Mouse (Mus musculus): ENCODE results near the gene Gm49661. TPM values are rescaled to one million over a fixed set of nuclear protein-coding genes. Genes with fewer than 3 reads are reported as not detected.

The Gm49661 gene
- polyA plus RNA-seq, 1 experiment from 2014 or later = not detected

DNA sequence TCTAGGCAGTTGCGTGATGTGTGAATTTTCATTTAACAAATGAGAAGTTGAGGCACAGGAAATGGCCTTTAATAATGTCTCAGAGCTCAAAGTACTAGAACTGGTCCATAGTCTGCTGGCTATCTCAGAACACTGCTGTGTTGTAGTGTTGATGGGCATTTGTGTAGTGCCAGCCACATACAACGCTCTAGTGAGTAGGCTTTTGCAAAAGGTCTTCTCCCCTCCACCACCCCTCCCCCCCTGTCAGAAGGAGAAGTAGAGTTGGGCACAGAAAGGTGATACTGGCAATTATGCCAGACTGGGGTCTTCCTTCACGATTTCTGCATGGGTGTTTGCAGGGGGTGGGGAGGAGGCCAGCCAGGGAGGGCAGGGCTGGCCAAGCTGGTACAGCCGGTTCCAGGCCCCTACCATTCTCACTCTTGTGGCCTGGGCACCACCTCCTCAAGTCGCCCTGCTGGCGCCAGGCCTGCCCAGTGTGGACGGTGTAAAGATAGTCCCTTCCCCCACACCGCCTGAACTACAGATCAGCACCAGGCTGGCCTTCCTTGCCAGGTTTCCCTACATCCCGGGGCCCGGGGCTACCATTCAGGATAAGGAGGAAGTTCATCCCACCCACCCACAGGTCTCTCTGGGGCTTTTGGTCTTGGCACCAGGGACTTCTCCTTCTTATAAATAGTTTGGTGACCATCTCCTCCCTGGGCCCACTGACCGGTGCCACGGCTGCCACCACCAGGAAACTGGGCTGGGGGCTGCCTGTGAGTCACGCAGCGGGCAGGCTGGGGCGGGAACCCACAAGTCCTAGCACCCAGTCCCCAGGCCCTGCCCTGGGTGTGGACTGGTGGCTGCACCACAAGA, 12.6 kb upstream of the Gm49661 start:
- Histone ChIP-seq H3K27ac (replicated peaks) (peak overlapping the region; percentile 98), H3K4me2 (replicated peaks; ENCODE audit: low read depth) (peak overlapping the region; percentile 20), H3K36me3 (ENCODE audit: control insufficient read depth, insufficient read depth, low read length) (no peaks in the 10 kb centered on the region), H3K27me3 (ENCODE audit: control insufficient read depth, insufficient read depth, low read length) (no peaks in the 10 kb centered on the region), H3K9me3 (ENCODE audit: control insufficient read depth, low read length) (no peaks in the 10 kb centered on the region), H3K4me3 (ENCODE audit: low read depth, low read length) (no peak overlapping the region), H3K9ac (ENCODE audit: low read length) (peak overlapping the region; percentile 18; the same call in 1 of the 2 replicates), H3K4me1 (replicated peaks; ENCODE audit: control insufficient read depth, insufficient read depth) (peaks cover 33% of the 10 kb centered on the region)
- 47% methylated on average over 15 of the region's 15 CpGs for WGBS
- TF ChIP-seq EP300 (optimal IDR thresholded peaks at IDR 0.05) = no peak
- TF ChIP-seq CTCF (IDR thresholded peaks at IDR 0.05; ENCODE audit: low read depth) = no peak
- no peak for ATAC-seq (ENCODE audit: low FRiP score, low TSS enrichment)
- DNase-seq (ENCODE audit: low spot score) = peak; percentile 77

DNA sequence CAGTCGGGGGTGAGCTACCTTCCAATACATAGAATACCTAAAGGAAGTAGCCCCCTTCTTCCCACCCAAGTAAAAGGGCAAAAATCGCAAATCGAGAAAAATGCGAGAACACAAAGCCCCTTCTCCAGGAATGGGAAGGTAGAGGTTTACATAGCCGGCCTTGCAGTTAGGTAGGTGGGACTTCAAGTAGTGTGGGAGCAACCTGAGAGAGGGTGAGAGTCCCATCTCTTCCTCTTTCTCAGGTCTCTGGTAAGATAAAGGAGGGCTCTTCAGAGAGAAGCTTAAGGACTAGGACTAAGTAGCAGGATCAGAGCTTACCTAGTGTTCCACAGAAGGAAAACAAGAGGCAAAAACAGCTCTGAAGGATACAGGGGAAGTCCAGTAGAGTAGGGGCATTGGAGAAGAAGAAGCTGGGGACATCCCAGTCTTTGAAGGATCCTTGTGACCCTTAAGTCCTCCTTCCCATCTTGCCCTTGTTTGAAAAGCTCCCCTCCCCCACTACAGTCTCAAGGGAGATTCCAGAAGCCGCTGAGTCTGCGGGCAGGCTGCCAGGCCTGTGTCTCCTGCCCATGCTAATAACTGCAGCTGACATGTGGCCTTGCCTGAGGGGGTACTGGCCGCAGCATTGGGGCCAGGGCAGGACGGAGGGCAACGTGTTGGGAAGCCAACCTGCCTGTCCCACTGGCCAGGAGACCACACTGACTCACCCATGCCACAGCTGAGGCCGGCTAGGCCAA, 11.6 kb upstream of the Gm49661 start:
- peak overlapping the region; percentile 96 for H3K4me2 ChIP-seq (replicated peaks; ENCODE audit: low read depth)
- WGBS = 26% methylated on average over 11 of the region's 11 CpGs
- no peaks in the 10 kb centered on the region for H3K9me3 ChIP-seq (ENCODE audit: control insufficient read depth, low read length)
- peak overlapping the region; percentile 80; the same call in 1 of the 2 replicates for H3K4me3 ChIP-seq (ENCODE audit: low read depth, low read length)
- peak overlapping the region; percentile 66 for H3K9ac ChIP-seq (ENCODE audit: low read length)
- peak overlapping the region; percentile 98 for H3K27ac ChIP-seq (replicated peaks)
- peak; percentile 83 for DNase-seq (ENCODE audit: low spot score)
- no peak for TF ChIP-seq EP300 (optimal IDR thresholded peaks at IDR 0.05)
- no peak for TF ChIP-seq CTCF (IDR thresholded peaks at IDR 0.05; ENCODE audit: low read depth)
- no peak for ATAC-seq (ENCODE audit: low FRiP score, low TSS enrichment)
- no peaks in the 10 kb centered on the region for H3K36me3 ChIP-seq (ENCODE audit: control insufficient read depth, insufficient read depth, low read length)
- H3K4me1 ChIP-seq (replicated peaks; ENCODE audit: control insufficient read depth, insufficient read depth) = peaks cover 33% of the 10 kb centered on the region
- no peaks in the 10 kb centered on the region for H3K27me3 ChIP-seq (ENCODE audit: control insufficient read depth, insufficient read depth, low read length)

DNA sequence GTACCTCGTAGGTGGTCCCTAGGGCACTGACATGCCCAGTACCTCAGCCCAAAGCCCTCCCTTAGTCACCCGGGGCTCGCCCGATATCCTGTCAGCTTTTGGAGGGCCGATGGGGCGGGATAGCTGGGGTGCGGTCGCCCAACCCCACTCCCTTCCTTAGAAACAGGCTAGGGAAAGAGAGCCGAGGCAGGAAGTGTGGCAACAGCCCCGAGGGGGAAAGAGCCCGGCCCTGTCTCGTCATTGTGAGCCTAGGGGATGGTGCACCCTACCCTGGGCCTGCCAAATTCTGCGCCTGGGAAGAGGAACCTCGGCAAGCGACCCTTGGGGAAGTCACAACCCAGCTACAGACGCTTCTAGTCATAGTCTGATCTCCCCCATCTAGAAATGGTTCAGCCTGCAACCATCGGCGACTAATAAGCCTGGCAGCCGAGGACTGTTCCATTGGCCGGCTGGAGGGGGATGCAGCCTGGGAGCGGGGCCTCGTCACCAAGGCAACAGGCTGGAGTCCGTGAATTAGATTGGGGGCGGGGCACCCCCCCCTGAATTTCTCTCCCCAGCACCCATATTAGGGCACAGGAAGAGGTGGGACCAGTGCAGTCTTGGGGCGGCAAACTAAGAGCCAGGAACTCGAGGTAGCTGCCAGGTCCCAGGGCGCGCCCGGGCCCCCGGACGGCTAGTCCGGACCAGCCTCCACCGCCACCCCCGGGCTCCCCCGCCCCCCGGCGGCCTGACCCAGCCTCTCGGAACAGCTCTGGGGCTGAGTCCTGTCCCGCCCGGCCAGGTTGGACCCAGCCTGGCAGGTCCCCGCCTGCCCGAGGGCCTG, 10.6 kb upstream of the Gm49661 start:
- H3K9me3 ChIP-seq (ENCODE audit: control insufficient read depth, low read length) = no peaks in the 10 kb centered on the region
- DNase-seq (ENCODE audit: low spot score) = peak; percentile 97
- 2% methylated on average over 31 of the region's 42 CpGs for WGBS

GRCm38 (mm10) chr8:84978248-84978940, 9.2 kb upstream of the Gm49661 start, which contains the start of gene Junb:
Junb (minus strand) TSS chr8:84978718.
- H3K9ac ChIP-seq (ENCODE audit: low read length) = peak within 1 kb of the TSS; percentile 94
- under 1% methylated on average over 61 of the region's 63 CpGs for WGBS
- peaks cover 29% of the 10 kb centered on the region for H3K4me1 ChIP-seq (replicated peaks; ENCODE audit: control insufficient read depth, insufficient read depth)

More for the DNA sequence above, 10.6 kb upstream of the Gm49661 start:
- Histone ChIP-seq H3K4me3 (ENCODE audit: low read depth, low read length) (peak overlapping the region; percentile 80), H3K27ac (replicated peaks) (peak overlapping the region; percentile 98), H3K36me3 (ENCODE audit: control insufficient read depth, insufficient read depth, low read length) (no peaks in the 10 kb centered on the region), H3K27me3 (ENCODE audit: control insufficient read depth, insufficient read depth, low read length) (no peaks in the 10 kb centered on the region), H3K4me2 (replicated peaks; ENCODE audit: low read depth) (peak overlapping the region; percentile 96), H3K4me1 (replicated peaks; ENCODE audit: control insufficient read depth, insufficient read depth) (peaks cover 29% of the 10 kb centered on the region), H3K9ac (ENCODE audit: low read length) (peak overlapping the region; percentile 66)
- peak; percentile 81 for ATAC-seq (ENCODE audit: low FRiP score, low TSS enrichment)
- TF ChIP-seq EP300 (optimal IDR thresholded peaks at IDR 0.05) (no peak), CTCF (IDR thresholded peaks at IDR 0.05; ENCODE audit: low read depth) (no peak)

More at GRCm38 (mm10) chr8:84978248-84978940, 9.2 kb upstream of the Gm49661 start, which contains the start of gene Junb:
- ATAC-seq (ENCODE audit: low FRiP score, low TSS enrichment) (peak; percentile 50), DNase-seq (ENCODE audit: low spot score) (peak; percentile 95)
- TF ChIP-seq EP300 (optimal IDR thresholded peaks at IDR 0.05) = peak; percentile 74
- TF ChIP-seq CTCF (IDR thresholded peaks at IDR 0.05; ENCODE audit: low read depth) = no peak
- H3K4me2 ChIP-seq (replicated peaks; ENCODE audit: low read depth) = peak within 1 kb of the TSS; percentile 96
- H3K27ac ChIP-seq (replicated peaks) = peak within 1 kb of the TSS; percentile 98
- peak within 1 kb of the TSS; percentile 80 for H3K4me3 ChIP-seq (ENCODE audit: low read depth, low read length)
- no peaks in the 10 kb centered on the region for H3K9me3 ChIP-seq (ENCODE audit: control insufficient read depth, low read length)
- no peaks in the 10 kb centered on the region for H3K27me3 ChIP-seq (ENCODE audit: control insufficient read depth, insufficient read depth, low read length)
- H3K36me3 ChIP-seq (ENCODE audit: control insufficient read depth, insufficient read depth, low read length) = no peaks in the 10 kb centered on the region; the same call in 1 of the 2 replicates
